In genomic region chr4:56621782-56622181, GRCm38 (mm10) we compare ENCODE assay signal across 27 mouse cellular contexts.
"Had no signal": no experiment of that assay in that cellular context is flagged by ENCODE, and none has a peak within 500 bp of the region (broad histone marks: within the 10 kb centered on the region; RNA-seq: fewer than 3 reads in every experiment).

No protein-coding gene starts in this region.

- H3K9me3 ChIP-seq: heart, embryonic 15.5 days; hindbrain, embryonic 10.5 days; hindbrain, embryonic 12.5 days; intestine, embryonic 15.5 days; limb, embryonic 10.5 days; limb, embryonic 12.5 days; liver, embryonic 13.5 days had no signal

- H3K4me3 ChIP-seq: gastrocnemius, adult 2 months; heart, adult 2 months; heart, embryonic 13.5 days; heart, embryonic 15.5 days; hindbrain, embryonic 10.5 days; hindbrain, embryonic 12.5 days; intestine, embryonic 15.5 days; limb, embryonic 10.5 days; limb, embryonic 12.5 days; liver, embryonic 13.5 days had no signal

- DNase-seq: gastrocnemius, adult 2 months; gastrocnemius, postnatal 10 days; gastrocnemius, postnatal 25 days; heart, adult 2 months; heart, postnatal 4 days; kidney, adult 18-20 months; kidney, adult 8-10 months; kidney, postnatal 10 days; kidney, postnatal 25 days; kidney, postnatal 4 days; layer of hippocampus, adult 9-11 months; liver; liver, embryonic 13.5 days had no signal

- ATAC-seq: forebrain, embryonic 16.5 days; hindbrain, embryonic 16.5 days; inflammation-experienced regulatory T-cells, adult 6 months; intestine, embryonic 15.5 days; intestine, postnatal 0 days had no signal

- H3K4me1 ChIP-seq: hindbrain, embryonic 10.5 days; hindbrain, embryonic 12.5 days; intestine, embryonic 15.5 days; limb, embryonic 10.5 days; limb, embryonic 12.5 days; liver, embryonic 13.5 days had no signal

- H3K4me2 ChIP-seq: heart, embryonic 11.5 days; heart, embryonic 13.5 days; heart, embryonic 15.5 days; hindbrain, embryonic 12.5 days; hindbrain, embryonic 14.5 days; intestine, embryonic 15.5 days; limb, embryonic 12.5 days; liver, embryonic 11.5 days; liver, embryonic 13.5 days had no signal

- H3K27me3 ChIP-seq: heart, embryonic 13.5 days; heart, embryonic 15.5 days; hindbrain, embryonic 12.5 days; intestine, embryonic 15.5 days; liver, embryonic 13.5 days had no signal

- H3K9ac ChIP-seq: heart, embryonic 13.5 days; heart, embryonic 15.5 days; hindbrain, embryonic 12.5 days; hindbrain, embryonic 14.5 days; intestine, embryonic 15.5 days; limb, embryonic 12.5 days; liver, embryonic 13.5 days had no signal

- H3K36me3 ChIP-seq: heart, embryonic 13.5 days; heart, embryonic 15.5 days; hindbrain, embryonic 10.5 days; hindbrain, embryonic 12.5 days; intestine, embryonic 15.5 days; limb, embryonic 10.5 days; limb, embryonic 12.5 days; liver, embryonic 13.5 days had no signal

- H3K27ac ChIP-seq: gastrocnemius, adult 2 months; heart, adult 2 months; heart, embryonic 13.5 days; heart, embryonic 15.5 days; hindbrain, embryonic 10.5 days; hindbrain, embryonic 12.5 days; hindbrain, embryonic 14.5 days; intestine, embryonic 15.5 days; limb, embryonic 10.5 days; limb, embryonic 12.5 days; liver, embryonic 13.5 days had no signal
